Mouse (Mus musculus): ENCODE data around the gene 1600002K03Rik.

DNA sequence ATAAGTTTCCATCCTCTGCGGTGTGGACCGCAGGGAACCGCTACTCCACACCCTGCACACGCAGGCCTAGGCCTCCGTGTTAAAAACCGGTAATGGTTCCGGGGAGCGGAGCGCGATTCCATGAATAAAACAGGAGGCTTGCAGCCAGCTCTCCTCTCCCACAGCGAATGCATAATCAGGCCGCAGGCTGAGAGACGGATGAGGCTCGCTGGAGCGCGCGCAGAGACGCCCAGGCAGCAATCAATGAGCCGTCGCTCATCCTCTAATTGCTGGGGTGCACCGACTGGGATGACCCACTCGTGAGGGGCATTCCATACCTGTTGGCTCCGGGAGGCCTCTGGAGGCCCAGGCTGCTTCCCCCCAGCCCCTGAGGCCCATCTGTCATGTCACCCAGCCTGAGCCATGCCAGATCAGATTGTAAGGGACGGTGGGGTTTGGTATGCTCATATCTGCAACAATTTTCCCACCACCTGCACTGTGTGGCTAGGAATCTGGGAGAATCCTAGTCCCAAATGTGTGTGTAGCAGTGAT lies 36.2 kb downstream of the 1600002K03Rik start:
- TF ChIP-seq CTCF (IDR thresholded peaks at IDR 0.05; ENCODE audit: borderline replicate concordance, insufficient read depth, low read depth, low read length) = no peak
- no peak for TF ChIP-seq POLR2A (IDR thresholded peaks at IDR 0.05; ENCODE audit: borderline replicate concordance, insufficient read depth, low read length)

Measured in cerebellum, adult 2 months (tissue).